Mouse (Mus musculus) MEL (cell line): ENCODE data around the gene Zfp654.

Source experiments
- CHD2 ChIP-seq: IDR thresholded peaks from 2 replicates; pipeline ENCODE4 v1.6.1; 2011; ENCODE audit warnings: low read length, improper control_type of control experiment
- CTCF ChIP-seq, 3 experiments: IDR thresholded peaks in 2 of 3; conservative IDR thresholded peaks in 1 of 3; 2 replicates each; pipeline ENCODE4 v1.5.1; 2011 to 2012; ENCODE audit warnings: low read length in 3 of 3, low read depth in 2 of 3, mild to moderate bottlenecking in 2 of 3, improper control_type of control experiment in 1 of 3, inconsistent platforms in 1 of 3, mixed read lengths in 1 of 3, moderate library complexity in 1 of 3; ENCODE audit not compliant: control insufficient read depth in 1 of 3, insufficient read depth in 1 of 3, poor library complexity in 1 of 3, severe bottlenecking in 1 of 3
- ELF1 ChIP-seq: IDR thresholded peaks from 2 replicates; pipeline ENCODE4 v1.6.1; 2014; ENCODE audit warnings: low read depth, mild to moderate bottlenecking, inconsistent platforms, low read length, improper control_type of control experiment, moderate library complexity
- GABPA ChIP-seq: IDR thresholded peaks from 2 replicates; pipeline ENCODE4 v1.6.1; 2012; ENCODE audit warnings: low read depth, mild to moderate bottlenecking, inconsistent platforms, low read length, improper control_type of control experiment, moderate library complexity
- HCFC1 ChIP-seq: IDR thresholded peaks from 2 replicates; pipeline ENCODE4 v1.6.1; 2012; ENCODE audit warnings: low read depth, mild to moderate bottlenecking, inconsistent platforms, low read length, improper control_type of control experiment, moderate library complexity
- MAX ChIP-seq: IDR thresholded peaks from 2 replicates; pipeline ENCODE4 v1.6.1; 2011; ENCODE audit warnings: low read length, improper control_type of control experiment
- POLR2A ChIP-seq, 2 experiments: IDR thresholded peaks; 2 replicates each; pipeline ENCODE4 v1.6.1; 2011 to 2012; ENCODE audit warnings: low read length in 2 of 2, mild to moderate bottlenecking in 2 of 2, control low read depth in 1 of 2, improper control_type of control experiment in 1 of 2, low read depth in 1 of 2, moderate library complexity in 1 of 2; ENCODE audit not compliant: control insufficient read depth in 1 of 2, insufficient read depth in 1 of 2, poor library complexity in 1 of 2
- POLR2AphosphoS2 ChIP-seq: IDR thresholded peaks from 2 replicates; pipeline ENCODE4 v1.6.1; 2011; ENCODE audit warnings: low read length, improper control_type of control experiment
- SIN3A ChIP-seq: IDR thresholded peaks from 2 replicates; pipeline ENCODE4 v1.6.1; 2012; ENCODE audit warnings: low read length, improper control_type of control experiment, inconsistent platforms
- TAL1 ChIP-seq: IDR thresholded peaks from 2 replicates; pipeline ENCODE4 v1.6.1; 2012; ENCODE audit warnings: mild to moderate bottlenecking, inconsistent platforms, low read length, moderate library complexity, mixed read lengths
- TCF12 ChIP-seq: IDR thresholded peaks from 2 replicates; pipeline ENCODE4 v1.6.1; 2014; ENCODE audit warnings: low read depth, mild to moderate bottlenecking, inconsistent platforms, low read length, improper control_type of control experiment, moderate library complexity
- ZMIZ1 ChIP-seq: IDR thresholded peaks from 2 replicates; pipeline ENCODE4 v1.6.1; 2012; ENCODE audit warnings: low read depth, mild to moderate bottlenecking, inconsistent platforms, low read length, improper control_type of control experiment, moderate library complexity
- ZNF384 ChIP-seq: IDR thresholded peaks from 2 replicates; pipeline ENCODE4 v1.6.1; 2012; ENCODE audit warnings: low read depth, mild to moderate bottlenecking, inconsistent platforms, low read length, improper control_type of control experiment

DNA sequence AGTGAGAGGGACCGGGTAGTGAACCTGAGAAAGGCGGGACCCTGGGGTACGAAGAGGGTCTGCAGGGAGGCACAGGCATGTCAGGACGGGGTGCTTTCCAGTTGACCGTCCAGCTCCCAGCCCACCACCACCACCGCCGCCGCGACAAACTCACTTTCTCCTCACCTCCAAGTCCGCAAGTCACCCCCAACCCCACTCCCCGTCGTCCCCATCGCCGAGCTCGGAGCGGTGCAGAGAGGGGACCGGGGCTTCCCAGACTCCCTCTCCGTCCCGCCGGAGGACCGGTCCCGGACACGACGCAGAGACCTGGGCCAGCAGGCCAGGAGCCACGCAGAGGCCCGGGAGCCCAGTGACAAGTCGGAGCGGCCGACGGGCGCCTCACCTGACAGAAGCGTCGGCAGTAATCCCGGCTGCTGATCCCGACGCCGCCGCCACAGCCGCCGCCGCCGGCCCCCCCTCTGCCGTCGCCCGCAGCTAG is 328 bp downstream of the Zfp654 start:
- TF ChIP-seq CTCF (IDR thresholded peaks at IDR 0.05 in 2 of 3, conservative IDR thresholded peaks at IDR 0.05 in 1 of 3; ENCODE audit: control insufficient read depth in 1 of 3, insufficient read depth in 1 of 3, low read depth in 2 of 3, low read length in 3 of 3, poor library complexity in 1 of 3, severe bottlenecking in 1 of 3) (no peak), SIN3A (no peak), ZMIZ1 (no peak), TAL1 (no peak), ELF1 (no peak), POLR2A (IDR thresholded peaks at IDR 0.05; ENCODE audit: control insufficient read depth in 1 of 2, insufficient read depth in 1 of 2, low read depth in 1 of 2, low read length in 2 of 2, poor library complexity in 1 of 2) (no peak), MAX (no peak), HCFC1 (no peak), ZNF384 (no peak), CHD2 (no peak), GABPA (no peak), POLR2AphosphoS2 (no peak), TCF12 (no peak)
